8 mouse cellular contexts compared by ENCODE assay signal in genomic region chr5:137530075-137530474, GRCm38 (mm10). TPM values are rescaled to one million over a fixed set of nuclear protein-coding genes. Genes with fewer than 3 reads are reported as not detected.
DNase-seq lines count a peak whose midpoint lies in the region; ATAC-seq and TF ChIP-seq lines count a peak whose summit lies in the region.

No protein-coding gene starts in this region.

- no peaks in the 10 kb centered on the region for H3K9me3 ChIP-seq in heart, embryonic 14.5 days (ENCODE audit: control insufficient read depth, low read length)
- H3K9me3 ChIP-seq in hindbrain, embryonic 11.5 days (ENCODE audit: control insufficient read depth, low read length), result no peaks in the 10 kb centered on the region
- H3K9me3 ChIP-seq in midbrain, embryonic 10.5 days (replicated peaks), result no peaks in the 10 kb centered on the region

- peak overlapping the region; percentile 76 for H3K4me2 ChIP-seq in heart, embryonic 14.5 days (ENCODE audit: low read length)
- H3K4me2 ChIP-seq in hindbrain, embryonic 11.5 days (replicated peaks; ENCODE audit: low read depth, low read length), result peak overlapping the region; percentile 95

- peak overlapping the region; percentile 50 to 89; a peak in 3 of 4 replicates for H3K27ac ChIP-seq in heart, embryonic 14.5 days (replicated peaks in 1 of 2; ENCODE audit: control insufficient read depth in 1 of 2, insufficient read depth in 1 of 2, low read depth in 2 of 2, low read length in 2 of 2)
- H3K27ac ChIP-seq in bone marrow, adult 2 months (ENCODE audit: control insufficient read depth, insufficient read depth, low read depth, low read length, poor library complexity), result no peak overlapping the region
- H3K27ac ChIP-seq in hindbrain, embryonic 11.5 days (ENCODE audit: low read depth, low read length), result peak overlapping the region; percentile 97
- peak overlapping the region; percentile 99 for H3K27ac ChIP-seq in midbrain, embryonic 10.5 days (replicated peaks)

- ATAC-seq in heart, embryonic 14.5 days (ENCODE audit: insufficient number of reproducible peaks, insufficient read depth, low FRiP score, low read depth), result no peak
- no peak for ATAC-seq in hindbrain, embryonic 11.5 days (ENCODE audit: low FRiP score)

- H3K36me3 ChIP-seq in heart, embryonic 14.5 days (ENCODE audit: control insufficient read depth, insufficient read depth, low read length), result peaks cover 53% of the 10 kb centered on the region
- peaks cover 23% of the 10 kb centered on the region for H3K36me3 ChIP-seq in hindbrain, embryonic 11.5 days (ENCODE audit: control insufficient read depth, insufficient read depth, low read length)
- H3K36me3 ChIP-seq in midbrain, embryonic 10.5 days, result peaks cover 56% of the 10 kb centered on the region

- no peak for TF ChIP-seq POLR2A in bone marrow, adult 2 months (IDR thresholded peaks at IDR 0.05; ENCODE audit: borderline replicate concordance, control insufficient read depth, low read depth, low read length)

- peak overlapping the region; percentile 49 to 54 for H3K4me3 ChIP-seq in heart, embryonic 14.5 days (ENCODE audit: control insufficient read depth in 1 of 2, insufficient read depth in 1 of 2, low read depth in 1 of 2, low read length in 2 of 2)
- peak overlapping the region; percentile 71 for H3K4me3 ChIP-seq in bone marrow, adult 2 months (replicated peaks; ENCODE audit: control insufficient read depth, low read depth, low read length)
- peak overlapping the region; percentile 88 for H3K4me3 ChIP-seq in hindbrain, embryonic 11.5 days (ENCODE audit: low read depth, low read length)
- peak overlapping the region; percentile 95 for H3K4me3 ChIP-seq in midbrain, embryonic 10.5 days

- no peak for TF ChIP-seq CTCF in bone marrow, adult 2 months (IDR thresholded peaks at IDR 0.05; ENCODE audit: control insufficient read depth, insufficient read depth, low read length)

- WGBS in heart, embryonic 14.5 days, result 81% methylated on average over 8 of the region's 8 CpGs
- WGBS in bone marrow, adult 2 months, result 89% methylated on average over 8 of the region's 8 CpGs
- 71% methylated on average over 8 of the region's 8 CpGs for WGBS in hindbrain, embryonic 11.5 days
- WGBS in midbrain, embryonic 10.5 days, result 78% methylated on average over 8 of the region's 8 CpGs

- H3K27me3 ChIP-seq in heart, embryonic 14.5 days (ENCODE audit: control insufficient read depth, insufficient read depth, low read length), result no peaks in the 10 kb centered on the region
- H3K27me3 ChIP-seq in hindbrain, embryonic 11.5 days (ENCODE audit: control insufficient read depth, insufficient read depth, low read length), result no peaks in the 10 kb centered on the region
- H3K27me3 ChIP-seq in midbrain, embryonic 10.5 days (ENCODE audit: low read depth, poor library complexity, severe bottlenecking), result no peaks in the 10 kb centered on the region

- H3K9ac ChIP-seq in heart, embryonic 14.5 days (ENCODE audit: low read length), result peak overlapping the region; percentile 82
- H3K9ac ChIP-seq in hindbrain, embryonic 11.5 days (ENCODE audit: low read depth, low read length), result peak overlapping the region; percentile 97

- no peak for DNase-seq in heart, adult 18-20 months
- no peak for DNase-seq in hindbrain, embryonic 11.5 days (ENCODE audit: low spot score)
- no peak for DNase-seq in midbrain, embryonic 10.5 days (ENCODE audit: low spot score)
- no peak for DNase-seq in layer of hippocampus, adult 11-12 months (ENCODE audit: low spot score)
- no peak for DNase-seq in urinary bladder, postnatal 14 days (ENCODE audit: low spot score)
- no peak for DNase-seq in kidney, adult 8-10 months

- H3K4me1 ChIP-seq in heart, embryonic 14.5 days (ENCODE audit: control insufficient read depth in 2 of 2, insufficient read depth in 2 of 2, low read length in 2 of 2), result peaks cover 8 to 17% of the 10 kb centered on the region in 2 experiments
- H3K4me1 ChIP-seq in bone marrow, adult 2 months (ENCODE audit: control insufficient read depth, insufficient read depth, low read length), result no peaks in the 10 kb centered on the region; the same call in 1 of the 2 replicates
- peaks cover 13% of the 10 kb centered on the region; the same call in 1 of the 2 replicates for H3K4me1 ChIP-seq in hindbrain, embryonic 11.5 days (replicated peaks; ENCODE audit: control insufficient read depth, insufficient read depth, low read length)
- H3K4me1 ChIP-seq in midbrain, embryonic 10.5 days, result peaks cover 71% of the 10 kb centered on the region

RNA-seq across cellular contexts. Expression of gene Epo, which starts 3.0 kb away (rescaled TPM):
- polyA plus RNA-seq in heart, embryonic 14.5 days (2014; fragmentation: Nextera tagmentation; extraction: Ambion mirVana), result not detected in 2 replicates
- not detected for total RNA-seq in heart, adult 18-20 months (2021)
- not detected in 2 replicates for polyA plus RNA-seq in bone marrow, adult 2 months (2011; ENCODE audit: insufficient read depth, insufficient read length, low replicate concordance, missing spikeins)
- 0.38 and 1.1 TPM in 2 replicates for polyA plus RNA-seq in hindbrain, embryonic 11.5 days (2014; fragmentation: Nextera tagmentation; extraction: Ambion mirVana)
- polyA plus RNA-seq in midbrain, embryonic 10.5 days (2016; fragmentation: Nextera tagmentation; extraction: Ambion mirVana), result 2.6 and 5.5 TPM in 2 replicates

RNA-seq across cellular contexts. Expression of gene Gnb2, which starts 3.2 kb away (rescaled TPM):
- 296 and 340 TPM in 2 replicates for polyA plus RNA-seq in heart, embryonic 14.5 days (2014; fragmentation: Nextera tagmentation; extraction: Ambion mirVana)
- total RNA-seq in heart, adult 18-20 months (2021), result 100 to 1,000 TPM; 233 to 247 TPM
- 294 and 476 TPM in 2 replicates for polyA plus RNA-seq in bone marrow, adult 2 months (2011; ENCODE audit: insufficient read depth, insufficient read length, low replicate concordance, missing spikeins)
- 475 and 483 TPM in 2 replicates for polyA plus RNA-seq in hindbrain, embryonic 11.5 days (2014; fragmentation: Nextera tagmentation; extraction: Ambion mirVana)
- polyA plus RNA-seq in midbrain, embryonic 10.5 days (2016; fragmentation: Nextera tagmentation; extraction: Ambion mirVana), result 400 and 414 TPM in 2 replicates

RNA-seq across cellular contexts. Expression of gene Gigyf1, which starts 11.7 kb away (rescaled TPM):
- 8.7 and 9.6 TPM in 2 replicates for polyA plus RNA-seq in heart, embryonic 14.5 days (2014; fragmentation: Nextera tagmentation; extraction: Ambion mirVana)
- 10 to 100 TPM; 31.2 to 32.5 TPM for total RNA-seq in heart, adult 18-20 months (2021)
- 57.6 and 80.1 TPM in 2 replicates for polyA plus RNA-seq in bone marrow, adult 2 months (2011; ENCODE audit: insufficient read depth, insufficient read length, low replicate concordance, missing spikeins)
- 10.6 and 15.4 TPM in 2 replicates for polyA plus RNA-seq in hindbrain, embryonic 11.5 days (2014; fragmentation: Nextera tagmentation; extraction: Ambion mirVana)
- 15.1 and 16.4 TPM in 2 replicates for polyA plus RNA-seq in midbrain, embryonic 10.5 days (2016; fragmentation: Nextera tagmentation; extraction: Ambion mirVana)

RNA-seq across cellular contexts. Expression of gene Actl6b, which starts 23.2 kb away (rescaled TPM):
- 0.31 TPM in 1 of 2 replicates, not detected in the other for polyA plus RNA-seq in heart, embryonic 14.5 days (2014; fragmentation: Nextera tagmentation; extraction: Ambion mirVana)
- not detected for total RNA-seq in heart, adult 18-20 months (2021)
- not detected in 2 replicates for polyA plus RNA-seq in bone marrow, adult 2 months (2011; ENCODE audit: insufficient read depth, insufficient read length, low replicate concordance, missing spikeins)
- polyA plus RNA-seq in hindbrain, embryonic 11.5 days (2014; fragmentation: Nextera tagmentation; extraction: Ambion mirVana), result 45.4 and 47.6 TPM in 2 replicates
- 9.4 and 27.5 TPM in 2 replicates for polyA plus RNA-seq in midbrain, embryonic 10.5 days (2016; fragmentation: Nextera tagmentation; extraction: Ambion mirVana)

RNA-seq across cellular contexts. Expression of gene Pop7, which starts 27.8 kb away (rescaled TPM):
- polyA plus RNA-seq in heart, embryonic 14.5 days (2014; fragmentation: Nextera tagmentation; extraction: Ambion mirVana), result 44.3 and 49.8 TPM in 2 replicates
- total RNA-seq in heart, adult 18-20 months (2021), result 10 to 100 TPM; 13.9 to 15.0 TPM
- 22.1 and 32.2 TPM in 2 replicates for polyA plus RNA-seq in bone marrow, adult 2 months (2011; ENCODE audit: insufficient read depth, insufficient read length, low replicate concordance, missing spikeins)
- polyA plus RNA-seq in hindbrain, embryonic 11.5 days (2014; fragmentation: Nextera tagmentation; extraction: Ambion mirVana), result 55.2 and 60.6 TPM in 2 replicates
- polyA plus RNA-seq in midbrain, embryonic 10.5 days (2016; fragmentation: Nextera tagmentation; extraction: Ambion mirVana), result 54.1 and 55.3 TPM in 2 replicates
